Mouse (Mus musculus): ENCODE data around the gene Agtrap.

The Agtrap gene

GRCm38 (mm10) chr4:148079212-148079611, 8.6 kb downstream of the Agtrap start:
- DNase-seq (ENCODE audit: low spot score in 2 of 2) = no peak

- no peak for DNase-seq (ENCODE audit: low spot score in 2 of 2)
These were observed 11.9 kb downstream of the Agtrap start for GRCm38 (mm10) chr4:148075881-148076280.

GRCm38 (mm10) chr4:148075259-148075658, 12.6 kb downstream of the Agtrap start:
- DNase-seq (ENCODE audit: low spot score in 2 of 2) = peak in 1 of 2 experiments; percentile 80

GRCm38 (mm10) chr4:148074521-148075189, 13.2 kb downstream of the Agtrap start:
- DNase-seq (ENCODE audit: low spot score in 2 of 2) = no peak

GRCm38 (mm10) chr4:148071508-148071907, 16.3 kb downstream of the Agtrap start:
- DNase-seq (ENCODE audit: low spot score in 2 of 2) = no peak

GRCm38 (mm10) chr4:148069602-148070218, 18.1 kb downstream of the Agtrap start:
- no peak for DNase-seq (ENCODE audit: low spot score in 2 of 2)

- DNase-seq (ENCODE audit: low spot score in 2 of 2) = no peak
These were observed 20.5 kb downstream of the Agtrap start for GRCm38 (mm10) chr4:148067346-148067745.

- no peak for DNase-seq (ENCODE audit: low spot score in 2 of 2)
These were observed 21.5 kb downstream of the Agtrap start for GRCm38 (mm10) chr4:148066401-148066744.

- DNase-seq (ENCODE audit: low spot score in 2 of 2) = no peak
These were observed 22.0 kb downstream of the Agtrap start for GRCm38 (mm10) chr4:148065702-148066400.

- DNase-seq (ENCODE audit: low spot score in 2 of 2) = no peak
These were observed 26.7 kb downstream of the Agtrap start for GRCm38 (mm10) chr4:148061086-148061480.

GRCm38 (mm10) chr4:148060120-148061085, 27.4 kb downstream of the Agtrap start:
- DNase-seq (ENCODE audit: low spot score in 2 of 2) = peak in 1 of 2 experiments; percentile 61

- DNase-seq (ENCODE audit: low spot score in 2 of 2) = no peak
These were observed 28.8 kb downstream of the Agtrap start for GRCm38 (mm10) chr4:148058993-148059392.

GRCm38 (mm10) chr4:148058218-148058819, 29.5 kb downstream of the Agtrap start:
- no peak for DNase-seq (ENCODE audit: low spot score in 2 of 2)

- DNase-seq (ENCODE audit: low spot score in 2 of 2) = no peak
These were observed 30.1 kb downstream of the Agtrap start for GRCm38 (mm10) chr4:148057661-148058209.

GRCm38 (mm10) chr4:148056801-148057200, 31.0 kb downstream of the Agtrap start:
- DNase-seq (ENCODE audit: low spot score in 2 of 2) = no peak

GRCm38 (mm10) chr4:148056246-148056645, 31.6 kb downstream of the Agtrap start:
- no peak for DNase-seq (ENCODE audit: low spot score in 2 of 2)

- DNase-seq (ENCODE audit: low spot score in 2 of 2) = no peak
These were observed 32.7 kb downstream of the Agtrap start for GRCm38 (mm10) chr4:148054961-148055695.

- DNase-seq (ENCODE audit: low spot score in 2 of 2) = no peak
These were observed 34.4 kb downstream of the Agtrap start for GRCm38 (mm10) chr4:148053417-148053920.

- DNase-seq (ENCODE audit: low spot score in 2 of 2) = no peak
These were observed 34.9 kb downstream of the Agtrap start for GRCm38 (mm10) chr4:148052976-148053375.

GRCm38 (mm10) chr4:148051886-148052285, 35.9 kb downstream of the Agtrap start:
- no peak for DNase-seq (ENCODE audit: low spot score in 2 of 2)
